Mouse (Mus musculus) lung, postnatal 0 days (tissue): Measurements from ENCODE around the gene Pgap1.

Experiments used
- CTCF ChIP-seq: IDR thresholded peaks from 2 replicates; pipeline ENCODE4 v1.5.1; 2016; ENCODE audit warnings: antibody characterized with exemption, mild to moderate bottlenecking
- EP300 ChIP-seq: IDR thresholded peaks from 2 replicates; pipeline ENCODE4 v1.6.1; 2016; ENCODE audit warnings: antibody characterized with exemption, mild to moderate bottlenecking, control low read depth

DNA sequence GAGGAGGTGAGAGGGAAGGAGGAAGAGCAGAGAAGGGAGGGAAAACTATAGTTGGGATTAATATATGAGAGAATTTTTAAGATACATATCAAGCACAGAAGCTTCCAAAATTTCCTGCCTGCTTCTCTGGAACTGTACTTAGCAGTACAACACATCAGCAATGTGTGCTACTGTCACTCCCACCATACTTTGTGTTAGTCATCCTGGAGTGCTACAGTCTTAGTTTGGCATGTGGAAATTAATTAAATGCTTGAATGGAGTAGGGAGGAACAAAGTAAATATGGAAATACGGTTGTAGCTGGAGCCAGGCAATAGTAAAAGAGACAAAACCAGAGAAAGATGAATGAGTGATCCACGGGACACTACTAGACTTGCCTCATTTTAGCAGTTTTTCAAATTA lies 38.7 kb upstream of the Pgap1 start:
- no peak for TF ChIP-seq CTCF
- TF ChIP-seq EP300: no peak
